Mouse (Mus musculus) hematopoietic stem cell, adult 5-6 weeks (primary cell): ENCODE results near the gene Large1. TPM values are rescaled to one million over a fixed set of nuclear protein-coding genes. Genes with fewer than 3 reads are reported as not detected.
"Not testable (repeated sequence)": the region's sequence is repeated elsewhere in the genome, so short reads cannot be mapped to it uniquely, and the experiment has no call there.

Source experiments
- ATAC-seq, 2 experiments: fragments of 125-278 bp in 1 of 2; replicated peaks in 1 of 2; 2 replicates each; pipeline ENCODE4 v1.8.0; 2016 to 2017; ENCODE audit warnings: inconsistent platforms in 2 of 2, mild to moderate bottlenecking in 2 of 2, moderate number of reproducible peaks in 2 of 2, low read depth in 1 of 2, moderate TSS enrichment in 1 of 2; ENCODE audit not compliant: low FRiP score in 2 of 2, poor library complexity in 2 of 2, severe bottlenecking in 2 of 2, insufficient read depth in 1 of 2, low TSS enrichment in 1 of 2
- total RNA-seq: library from RNA; stranded (forward); fragments of 172-1452, 232-1000 nt; gene quantifications from 2 replicates; pipeline ENCODE4 v1.2.3, GENCODE M21; 2017

Gene Large1
- total RNA-seq, 1 experiment from 2014 or later: 5.2 TPM

GRCm38 (mm10) chr8:73112332-73112895 lies 240.9 kb downstream of the Large1 start:
- no peak for ATAC-seq

GRCm38 (mm10) chr8:73104089-73104488 lies 249.3 kb downstream of the Large1 start:
- no peak for ATAC-seq

GRCm38 (mm10) chr8:73101069-73101468 lies 252.3 kb downstream of the Large1 start:
- no peak for ATAC-seq

- ATAC-seq: not testable (repeated sequence)
These were observed 252.7 kb downstream of the Large1 start for GRCm38 (mm10) chr8:73100607-73101006.

- ATAC-seq: no peak
These were observed 253.8 kb downstream of the Large1 start for GRCm38 (mm10) chr8:73099542-73099941.

GRCm38 (mm10) chr8:73096952-73097351 lies 256.4 kb downstream of the Large1 start:
- no peak for ATAC-seq

GRCm38 (mm10) chr8:73077746-73078145 lies 275.6 kb downstream of the Large1 start:
- ATAC-seq: not testable (repeated sequence)

GRCm38 (mm10) chr8:73061410-73061809 lies 291.9 kb downstream of the Large1 start:
- no peak for ATAC-seq

- ATAC-seq: no peak
These were observed 298.6 kb downstream of the Large1 start for GRCm38 (mm10) chr8:73054726-73055125.

GRCm38 (mm10) chr8:73053878-73054277 lies 299.5 kb downstream of the Large1 start:
- ATAC-seq: no peak

- no peak for ATAC-seq
These were observed 300.9 kb downstream of the Large1 start for GRCm38 (mm10) chr8:73052414-73052813.

- ATAC-seq: no peak
These were observed 305.2 kb downstream of the Large1 start for GRCm38 (mm10) chr8:73048136-73048535.

- ATAC-seq: no peak
These were observed 323.6 kb downstream of the Large1 start for GRCm38 (mm10) chr8:73029787-73030186.

GRCm38 (mm10) chr8:73018241-73018640 lies 335.1 kb downstream of the Large1 start:
- no peak for ATAC-seq

- ATAC-seq: no peak
These were observed 335.7 kb downstream of the Large1 start for GRCm38 (mm10) chr8:73017601-73018000.

- ATAC-seq: no peak
These were observed 337.0 kb downstream of the Large1 start for GRCm38 (mm10) chr8:73016303-73016702.

GRCm38 (mm10) chr8:73007489-73007888 lies 345.9 kb downstream of the Large1 start:
- no peak for ATAC-seq

- peak; percentile 60; a peak in 3 of 4 replicates for ATAC-seq
These were observed 349.5 kb downstream of the Large1 start for GRCm38 (mm10) chr8:73003858-73004257.

- no peak for ATAC-seq
These were observed 359.5 kb downstream of the Large1 start for GRCm38 (mm10) chr8:72993831-72994230.
